Mouse (Mus musculus): Measurements from ENCODE around the gene Cdk4. TPM values are rescaled to one million over a fixed set of nuclear protein-coding genes. Genes with fewer than 3 reads are reported as not detected.

The Cdk4 gene
- polyA plus RNA-seq, 1 experiment from 2014 or later, result 1,443 TPM

GRCm38 (mm10) chr10:127078677-127079575 is 15.6 kb downstream of the Cdk4 start:
- Histone ChIP-seq H3K36me3 (no peaks in the 10 kb centered on the region), H3K4me3 (replicated peaks) (peak overlapping the region; percentile 50), H3K4me1 (peaks cover 47% of the 10 kb centered on the region), H3K27me3 (replicated peaks) (peaks cover 69% of the 10 kb centered on the region), H3K9ac (peak overlapping the region; percentile 13; the same call in 1 of the 2 replicates), H3K9me3 (no peaks in the 10 kb centered on the region), H3K4me2 (peak overlapping the region; percentile 93), H3K27ac (no peak overlapping the region)
- WGBS, result 0% methylated on average over 26 of the region's 49 CpGs
- ATAC-seq (ENCODE audit: insufficient read depth, low FRiP score, low read depth), result no peak; the same call in 1 of the 2 replicates

GRCm38 (mm10) chr10:127079665-127080391 is 16.5 kb downstream of the Cdk4 start:
- no peak for ATAC-seq (ENCODE audit: insufficient read depth, low FRiP score, low read depth)
- no peaks in the 10 kb centered on the region for H3K9me3 ChIP-seq
- 7% methylated on average over 64 of the region's 70 CpGs for WGBS
- H3K4me2 ChIP-seq, result peak overlapping the region; percentile 93
- H3K4me1 ChIP-seq, result peaks cover 47% of the 10 kb centered on the region
- H3K4me3 ChIP-seq (replicated peaks), result peak overlapping the region; percentile 50
- H3K36me3 ChIP-seq, result no peaks in the 10 kb centered on the region
- H3K27me3 ChIP-seq (replicated peaks), result peaks cover 73% of the 10 kb centered on the region
- peak overlapping the region; percentile 13; the same call in 1 of the 2 replicates for H3K9ac ChIP-seq
- H3K27ac ChIP-seq, result no peak overlapping the region

- H3K9ac ChIP-seq, result no peak overlapping the region
- H3K4me3 ChIP-seq (replicated peaks), result peak overlapping the region; percentile 24
- peak overlapping the region; percentile 50 for H3K4me2 ChIP-seq
- H3K27ac ChIP-seq, result no peak overlapping the region
- H3K9me3 ChIP-seq, result no peaks in the 10 kb centered on the region
- ATAC-seq (ENCODE audit: insufficient read depth, low FRiP score, low read depth), result no peak
- H3K4me1 ChIP-seq, result peaks cover 47% of the 10 kb centered on the region
- WGBS, result 9% methylated on average over 48 of the region's 48 CpGs
- H3K36me3 ChIP-seq, result no peaks in the 10 kb centered on the region
- peaks cover 64% of the 10 kb centered on the region for H3K27me3 ChIP-seq (replicated peaks)
These were observed 17.8 kb downstream of the Cdk4 start for GRCm38 (mm10) chr10:127080901-127081780.

GRCm38 (mm10) chr10:127081996-127082620 is 18.8 kb downstream of the Cdk4 start:
- no peak for ATAC-seq (ENCODE audit: insufficient read depth, low FRiP score, low read depth)
- 26% methylated on average over 8 of the region's 8 CpGs for WGBS
- peak overlapping the region; percentile 50; the same call in 1 of the 2 replicates for H3K4me2 ChIP-seq
- no peak overlapping the region for H3K9ac ChIP-seq
- H3K27ac ChIP-seq, result no peak overlapping the region
- H3K27me3 ChIP-seq (replicated peaks), result peaks cover 60% of the 10 kb centered on the region
- H3K4me3 ChIP-seq (replicated peaks), result no peak overlapping the region
- no peaks in the 10 kb centered on the region for H3K36me3 ChIP-seq
- peaks cover 47% of the 10 kb centered on the region for H3K4me1 ChIP-seq
- no peaks in the 10 kb centered on the region for H3K9me3 ChIP-seq

- Histone ChIP-seq H3K4me2 (no peak overlapping the region), H3K4me3 (replicated peaks) (no peak overlapping the region), H3K27me3 (replicated peaks) (peaks cover 60% of the 10 kb centered on the region), H3K4me1 (peaks cover 40% of the 10 kb centered on the region), H3K9ac (no peak overlapping the region), H3K27ac (no peak overlapping the region), H3K9me3 (no peaks in the 10 kb centered on the region), H3K36me3 (no peaks in the 10 kb centered on the region)
- ATAC-seq (ENCODE audit: insufficient read depth, low FRiP score, low read depth), result no peak
- 35% methylated on average over 8 of the region's 8 CpGs for WGBS
These were observed 20.1 kb downstream of the Cdk4 start for GRCm38 (mm10) chr10:127083292-127083914.

GRCm38 (mm10) chr10:127083915-127084306 is 20.6 kb downstream of the Cdk4 start:
- peaks cover 56% of the 10 kb centered on the region for H3K27me3 ChIP-seq (replicated peaks)
- no peak for ATAC-seq (ENCODE audit: insufficient read depth, low FRiP score, low read depth)
- WGBS, result 49% methylated on average over 5 of the region's 5 CpGs

GRCm38 (mm10) chr10:127085052-127085451 is 21.7 kb downstream of the Cdk4 start:
- WGBS, result 80% methylated on average over 9 of the region's 9 CpGs
- Histone ChIP-seq H3K36me3 (no peaks in the 10 kb centered on the region), H3K4me2 (no peak overlapping the region), H3K4me3 (replicated peaks) (no peak overlapping the region), H3K27me3 (replicated peaks) (peaks cover 56% of the 10 kb centered on the region), H3K27ac (no peak overlapping the region), H3K4me1 (peaks cover 26% of the 10 kb centered on the region), H3K9me3 (no peaks in the 10 kb centered on the region), H3K9ac (no peak overlapping the region)
- no peak for ATAC-seq (ENCODE audit: insufficient read depth, low FRiP score, low read depth)

More at GRCm38 (mm10) chr10:127083915-127084306, 20.6 kb downstream of the Cdk4 start:
- no peaks in the 10 kb centered on the region for H3K36me3 ChIP-seq
- no peak overlapping the region for H3K27ac ChIP-seq
- H3K9me3 ChIP-seq, result no peaks in the 10 kb centered on the region
- H3K4me1 ChIP-seq, result peaks cover 38% of the 10 kb centered on the region
- H3K4me3 ChIP-seq (replicated peaks), result no peak overlapping the region
- no peak overlapping the region for H3K9ac ChIP-seq
- H3K4me2 ChIP-seq, result no peak overlapping the region

- no peak for ATAC-seq (ENCODE audit: insufficient read depth, low FRiP score, low read depth)
- H3K4me2 ChIP-seq, result no peak overlapping the region
- no peak overlapping the region for H3K27ac ChIP-seq
- peaks cover 56% of the 10 kb centered on the region for H3K27me3 ChIP-seq (replicated peaks)
- no peak overlapping the region for H3K9ac ChIP-seq
- 63% methylated on average over 6 of the region's 6 CpGs for WGBS
- H3K4me3 ChIP-seq (replicated peaks), result no peak overlapping the region
- peaks cover 21% of the 10 kb centered on the region for H3K4me1 ChIP-seq
- H3K9me3 ChIP-seq, result no peaks in the 10 kb centered on the region
- H3K36me3 ChIP-seq, result no peaks in the 10 kb centered on the region
These were observed 22.3 kb downstream of the Cdk4 start for GRCm38 (mm10) chr10:127085633-127086032.

- no peak for ATAC-seq (ENCODE audit: insufficient read depth, low FRiP score, low read depth)
- Histone ChIP-seq H3K4me1 (peaks cover 15% of the 10 kb centered on the region), H3K27me3 (replicated peaks) (peaks cover 56% of the 10 kb centered on the region), H3K9ac (no peak overlapping the region), H3K4me2 (peak overlapping the region; percentile 49), H3K4me3 (replicated peaks) (peak overlapping the region; percentile 28), H3K9me3 (no peaks in the 10 kb centered on the region), H3K27ac (no peak overlapping the region), H3K36me3 (0 out of 2 replicates have a peak, but pooled peaks cover 3% of the 10 kb centered on the region)
- 14% methylated on average over 57 of the region's 57 CpGs for WGBS
These were observed 27.5 kb downstream of the Cdk4 start for GRCm38 (mm10) chr10:127090560-127091411.

Data from stomach, embryonic 15.5 days (tissue).